Mouse (Mus musculus) ES-Bruce4 (cell line): ENCODE results near the gene Zscan2.

Experiments
- CTCF ChIP-seq: IDR thresholded peaks from one replicate; pipeline ENCODE4 v1.8.1; 2011; ENCODE audit warnings: low read depth, low read length
- EP300 ChIP-seq: IDR thresholded peaks from 2 replicates; pipeline ENCODE4 v1.6.1; 2011; ENCODE audit warnings: low read depth, low read length; ENCODE audit not compliant: insufficient read depth
- POLR2A ChIP-seq: IDR thresholded peaks from one replicate; pipeline ENCODE4 v1.8.1; 2011; ENCODE audit warnings: low read length; ENCODE audit not compliant: insufficient read depth

- no peak for TF ChIP-seq EP300
- no peak for TF ChIP-seq POLR2A
- no peak for TF ChIP-seq CTCF
Measured at GRCm38 (mm10) chr7:80843176-80843575, 17.5 kb upstream of the Zscan2 start.
